Mouse (Mus musculus) lung, postnatal 14 days (tissue): ENCODE data around the gene Dhx33.

Experiments used
- DNase-seq: peaks from one replicate; pipeline ENCODE4 v3.0.0; 2021

The Dhx33 gene

GRCm38 (mm10) chr11:70980751-70981510 lies 23.3 kb downstream of the Dhx33 start:
- DNase-seq = no peak

GRCm38 (mm10) chr11:70980232-70980631 lies 24.0 kb downstream of the Dhx33 start:
- DNase-seq = no peak

GRCm38 (mm10) chr11:70977293-70977692 lies 26.9 kb downstream of the Dhx33 start:
- no peak for DNase-seq

- DNase-seq = no peak
Observed at GRCm38 (mm10) chr11:70975193-70975592, 29.0 kb downstream of the Dhx33 start.

GRCm38 (mm10) chr11:70973947-70974346 lies 30.3 kb downstream of the Dhx33 start:
- no peak for DNase-seq

GRCm38 (mm10) chr11:70972586-70972985 lies 31.7 kb downstream of the Dhx33 start:
- DNase-seq = no peak

- DNase-seq = peak; percentile 2
Observed at GRCm38 (mm10) chr11:70970560-70971540, 33.4 kb downstream of the Dhx33 start.

- peak; percentile 91 for DNase-seq
Observed at GRCm38 (mm10) chr11:70969821-70970559, 34.2 kb downstream of the Dhx33 start, which contains the start of the genes Nup88 and Rpain. Nup88 (minus strand) TSS chr11:70969973. Rpain (plus strand) TSS chr11:70970213.

- DNase-seq = no peak
Observed at GRCm38 (mm10) chr11:70969271-70969794, 34.9 kb downstream of the Dhx33 start.

GRCm38 (mm10) chr11:70964222-70964907 lies 39.9 kb downstream of the Dhx33 start:
- DNase-seq = no peak

- DNase-seq = no peak
Observed at GRCm38 (mm10) chr11:70960786-70961554, 43.3 kb downstream of the Dhx33 start.

GRCm38 (mm10) chr11:70954711-70955110 lies 49.5 kb downstream of the Dhx33 start:
- no peak for DNase-seq

- no peak for DNase-seq
Observed at GRCm38 (mm10) chr11:70944935-70945817, 59.1 kb downstream of the Dhx33 start.

- no peak for DNase-seq
Observed at GRCm38 (mm10) chr11:70943651-70944050, 60.6 kb downstream of the Dhx33 start.

GRCm38 (mm10) chr11:70942596-70942995 lies 61.6 kb downstream of the Dhx33 start:
- DNase-seq = no peak

GRCm38 (mm10) chr11:70935316-70935715 lies 68.9 kb downstream of the Dhx33 start:
- DNase-seq = no peak
